Mouse (Mus musculus) limb, embryonic 10.5 days (tissue): ENCODE data around the gene Scfd2. TPM values are rescaled to one million over a fixed set of nuclear protein-coding genes. Genes with fewer than 3 reads are reported as not detected.

Experiments used
- DNase-seq: peaks from one replicate; pipeline ENCODE4 v3.0.0-alpha.2; 2017; ENCODE audit warnings: low spot score
- H3K27ac ChIP-seq: fragments of 300-500 bp; sonication (generic); 2 replicates; pipeline ENCODE4 v1.5.1; 2016; ENCODE audit warnings: mild to moderate bottlenecking
- H3K27me3 ChIP-seq: fragments of 300-500 bp; sonication (generic); 2 replicates; pipeline ENCODE4 v1.6.1; 2016; ENCODE audit warnings: low read depth, mild to moderate bottlenecking; ENCODE audit not compliant: poor library complexity, severe bottlenecking
- H3K36me3 ChIP-seq: fragments of 300-500 bp; sonication (generic); 2 replicates; pipeline ENCODE4 v1.6.1; 2016; ENCODE audit warnings: mild to moderate bottlenecking, moderate library complexity
- H3K4me1 ChIP-seq: fragments of 300-500 bp; sonication (generic); 2 replicates; pipeline ENCODE4 v1.6.1; 2016
- H3K4me3 ChIP-seq: fragments of 300-500 bp; sonication (generic); 2 replicates; pipeline ENCODE4 v1.5.1; 2016; ENCODE audit warnings: mild to moderate bottlenecking, moderate library complexity
- H3K9me3 ChIP-seq: fragments of 300-500 bp; sonication (generic); replicated peaks from 2 replicates; pipeline ENCODE4 v1.6.1; 2016; ENCODE audit warnings: mild to moderate bottlenecking
- WGBS: fragments of 180-500 bp; shearing (Covaris S2); methylation state at CpG from one replicate; pipeline ENCODE4 v1.1.7; 2016; 5-methylcytosine and 5-hydroxymethylcytosine counted together
- polyA plus RNA-seq: library from polyadenylated mRNA; unstranded; fragments of >200 nt; fragmentation: Nextera tagmentation; extraction: Ambion mirVana; gene quantifications from 2 replicates; pipeline ENCODE4 v1.2.1, GENCODE M21; 2016

Gene Scfd2
- polyA plus RNA-seq, 1 experiment from 2014 or later = 18.1 TPM

DNA sequence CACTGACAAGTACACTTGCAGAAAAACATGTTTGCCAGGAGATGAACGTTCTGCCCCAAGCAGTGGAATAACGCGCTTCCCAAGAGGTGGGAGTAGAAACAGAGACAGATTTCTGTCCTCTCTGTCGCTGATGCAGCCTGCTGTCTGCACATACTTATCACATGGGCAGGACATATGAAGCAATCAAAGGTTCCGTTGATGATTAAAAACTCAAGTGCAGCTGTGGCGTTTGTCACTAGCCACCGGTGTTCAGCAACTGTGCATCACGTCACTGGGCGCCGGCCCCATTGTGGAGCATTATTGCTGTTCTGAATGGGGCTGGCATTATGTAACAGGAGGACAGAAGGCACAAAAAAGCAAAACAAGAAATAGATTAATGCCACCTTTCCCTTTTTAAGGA lies 348.4 kb downstream of the Scfd2 start:
- Histone ChIP-seq H3K27me3 (no peaks in the 10 kb centered on the region), H3K36me3 (no peaks in the 10 kb centered on the region), H3K9me3 (no peaks in the 10 kb centered on the region), H3K27ac (peak overlapping the region; percentile 38; the same call in 1 of the 2 replicates), H3K4me1 (peaks cover 34% of the 10 kb centered on the region), H3K4me3 (no peak overlapping the region)
- WGBS = 83% methylated on average over 10 of the region's 10 CpGs
- no peak for DNase-seq

DNA sequence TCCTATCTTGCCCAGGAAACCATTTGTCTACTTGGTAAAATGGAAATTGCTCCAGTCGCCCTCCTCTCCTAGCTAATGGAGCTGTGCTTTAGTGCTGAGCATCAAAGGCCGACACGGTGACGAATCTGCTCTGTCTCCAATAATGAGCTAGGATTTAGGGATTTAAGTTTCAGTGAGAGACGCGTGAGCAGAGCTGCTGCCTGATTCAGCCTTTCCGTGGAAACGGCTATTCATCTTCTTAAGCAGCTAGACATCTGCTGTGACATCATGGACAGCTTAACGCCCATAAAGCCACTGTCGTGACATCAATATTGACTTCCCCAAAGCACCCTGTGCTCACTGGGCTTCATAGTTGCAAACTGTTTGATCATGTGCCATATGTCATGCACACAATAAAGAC lies 351.3 kb downstream of the Scfd2 start:
- peaks cover 56% of the 10 kb centered on the region for H3K4me1 ChIP-seq
- 20% methylated on average over 10 of the region's 10 CpGs for WGBS

DNA sequence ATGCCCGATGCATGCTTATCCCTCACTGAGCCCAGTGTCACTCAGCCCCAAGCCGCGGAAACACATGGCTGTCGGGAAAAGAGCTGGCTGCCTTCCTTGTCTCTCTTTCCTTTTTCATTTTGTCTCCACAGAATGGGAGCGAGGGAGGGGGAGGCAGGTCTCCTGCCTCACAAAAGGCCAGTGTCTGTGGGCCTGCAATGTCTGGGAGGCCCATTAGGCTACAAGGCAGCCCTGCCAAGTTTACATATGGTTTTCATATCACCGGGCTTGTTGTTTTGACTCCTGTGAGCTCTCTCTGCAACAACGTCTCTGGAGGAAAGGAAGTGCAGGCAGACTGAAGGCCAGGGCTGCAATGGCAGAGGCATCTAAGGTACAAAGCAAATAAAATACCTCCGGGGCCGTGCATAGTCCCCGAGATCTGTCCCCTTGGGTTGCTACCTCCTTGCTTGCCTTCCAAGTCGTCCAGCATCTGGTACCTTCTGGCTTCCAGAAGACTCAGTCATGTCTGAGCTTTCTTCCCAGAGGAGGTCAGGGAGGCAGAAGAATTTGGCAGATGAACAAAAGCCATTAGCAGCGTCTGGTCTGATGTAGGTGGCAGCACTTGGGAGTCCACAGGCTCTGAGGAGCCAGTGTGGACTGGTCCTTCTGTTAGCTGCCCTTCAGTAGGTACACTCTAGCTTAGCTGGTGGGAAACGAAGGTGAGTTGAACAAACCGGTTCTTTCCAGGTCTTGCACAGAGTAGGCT lies 355.9 kb downstream of the Scfd2 start:
- Histone ChIP-seq H3K27me3 (no peaks in the 10 kb centered on the region), H3K27ac (peak overlapping the region; percentile 93), H3K36me3 (no peaks in the 10 kb centered on the region), H3K9me3 (no peaks in the 10 kb centered on the region), H3K4me3 (peak overlapping the region; percentile 21), H3K4me1 (peaks cover 75% of the 10 kb centered on the region)
- WGBS = 50% methylated on average over 14 of the region's 14 CpGs
- peak; percentile 74 for DNase-seq

More for the DNA sequence above, 351.3 kb downstream of the Scfd2 start:
- Histone ChIP-seq H3K9me3 (no peaks in the 10 kb centered on the region), H3K36me3 (no peaks in the 10 kb centered on the region), H3K27ac (no peak overlapping the region), H3K27me3 (no peaks in the 10 kb centered on the region), H3K4me3 (no peak overlapping the region)
- DNase-seq = no peak

DNA sequence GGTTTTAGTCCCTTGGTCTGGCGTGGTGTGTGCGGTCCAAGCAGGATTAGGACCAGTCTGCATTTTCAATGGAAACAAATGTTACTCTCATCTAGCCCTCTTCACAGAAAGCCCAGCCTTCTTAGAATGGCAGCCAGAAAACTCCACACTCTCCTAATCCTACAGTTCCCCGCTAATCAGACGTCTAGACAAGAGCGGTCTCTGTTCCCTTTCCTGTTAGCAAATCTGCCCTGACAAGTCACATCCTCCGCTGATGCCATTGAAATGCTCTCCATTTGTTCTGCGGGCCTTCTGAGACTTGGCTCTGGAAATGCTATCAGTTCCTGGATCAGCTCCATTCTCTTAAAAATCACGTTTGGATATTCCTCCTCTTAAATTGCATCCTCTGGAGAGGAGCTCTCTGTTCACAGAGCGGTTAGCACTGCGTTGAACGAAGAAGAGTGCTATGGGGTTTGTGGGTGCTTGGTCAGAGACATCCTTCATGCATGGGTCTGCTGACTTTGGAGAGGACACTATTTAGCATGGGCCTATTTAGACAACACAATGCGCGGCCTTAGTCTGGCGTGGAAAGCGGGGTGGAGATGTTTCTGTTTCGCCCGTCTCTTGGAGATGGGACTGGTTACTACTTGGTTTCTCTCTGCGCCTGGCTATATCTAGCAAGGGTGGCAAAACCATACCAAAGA lies 358.3 kb downstream of the Scfd2 start:
- peaks cover 66% of the 10 kb centered on the region for H3K4me1 ChIP-seq
- WGBS = 79% methylated on average over 18 of the region's 18 CpGs
- H3K36me3 ChIP-seq = no peaks in the 10 kb centered on the region
- H3K9me3 ChIP-seq = no peaks in the 10 kb centered on the region
- H3K27me3 ChIP-seq = no peaks in the 10 kb centered on the region
- H3K4me3 ChIP-seq = no peak overlapping the region
- H3K27ac ChIP-seq = peak overlapping the region; percentile 83
- DNase-seq = no peak

DNA sequence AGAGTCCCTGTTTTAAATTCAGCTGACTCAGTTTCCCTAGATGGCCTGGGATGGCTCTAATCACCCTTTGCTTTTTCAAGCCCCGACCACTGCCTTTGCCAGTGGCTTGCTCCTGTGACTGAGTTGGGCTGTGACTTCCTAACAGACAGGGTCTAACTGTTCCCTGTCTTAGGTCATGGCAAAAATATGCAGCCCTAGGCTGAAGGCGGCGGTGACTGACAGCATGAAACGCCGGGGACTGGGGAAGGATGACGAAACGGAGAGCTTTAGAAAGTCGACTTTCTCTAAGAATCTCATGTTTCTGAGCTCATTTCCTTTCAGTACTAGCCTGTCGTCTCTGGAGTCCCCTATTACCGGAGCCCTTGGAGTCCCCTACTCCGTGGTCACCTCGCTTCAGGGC lies 359.4 kb downstream of the Scfd2 start:
- H3K4me1 ChIP-seq = peaks cover 70% of the 10 kb centered on the region
- H3K27me3 ChIP-seq = no peaks in the 10 kb centered on the region
- DNase-seq = no peak
- H3K9me3 ChIP-seq = no peaks in the 10 kb centered on the region
- WGBS = 73% methylated on average over 12 of the region's 12 CpGs
- no peaks in the 10 kb centered on the region for H3K36me3 ChIP-seq
- H3K27ac ChIP-seq = peak overlapping the region; percentile 83
- H3K4me3 ChIP-seq = no peak overlapping the region

DNA sequence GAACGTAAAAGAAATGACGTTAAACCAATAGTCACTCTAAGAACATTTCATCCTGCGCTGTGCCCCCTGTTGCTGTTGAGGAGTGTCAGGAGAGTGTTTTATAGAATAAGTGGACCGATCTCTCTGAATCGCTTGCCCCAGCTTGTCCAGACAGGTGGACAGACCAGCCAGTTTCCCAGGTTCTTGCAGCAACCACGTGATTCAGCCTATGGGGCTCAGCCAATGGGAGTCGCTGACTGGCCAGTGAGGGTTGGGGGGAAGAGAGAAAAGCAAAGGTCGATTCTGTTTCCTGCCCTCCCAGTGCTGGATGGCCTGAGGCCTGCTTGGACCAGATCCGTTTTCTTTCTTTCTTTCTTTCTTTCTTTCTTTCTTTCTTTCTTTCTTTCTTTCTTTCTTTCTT lies 359.8 kb downstream of the Scfd2 start:
- 74% methylated on average over 9 of the region's 9 CpGs for WGBS
- peaks cover 66% of the 10 kb centered on the region for H3K4me1 ChIP-seq
- no peak overlapping the region for H3K4me3 ChIP-seq
- no peaks in the 10 kb centered on the region for H3K36me3 ChIP-seq
- H3K27me3 ChIP-seq = no peaks in the 10 kb centered on the region
- DNase-seq = peak; percentile 48
- peak overlapping the region; percentile 83 for H3K27ac ChIP-seq
- no peaks in the 10 kb centered on the region for H3K9me3 ChIP-seq

DNA sequence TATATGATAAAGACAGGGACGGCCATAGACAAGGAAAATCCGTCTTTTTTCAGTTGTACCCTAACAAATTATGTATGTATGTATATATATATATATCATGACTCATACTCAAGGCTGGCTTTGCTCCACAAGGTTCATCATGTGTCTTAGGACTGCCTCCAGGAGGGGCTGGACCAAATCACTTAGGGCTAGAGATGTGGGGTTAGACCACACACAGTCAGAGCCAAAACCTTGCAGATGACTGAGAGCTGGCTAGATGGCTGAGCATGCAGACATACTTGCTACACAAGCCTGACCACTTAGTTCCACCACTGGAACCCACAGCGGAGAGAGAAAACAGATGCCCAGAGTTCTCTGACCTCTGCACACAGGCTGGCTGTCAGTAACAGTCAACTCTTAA lies 363.5 kb downstream of the Scfd2 start:
- Histone ChIP-seq H3K27ac (peak overlapping the region; percentile 21; the same call in 1 of the 2 replicates), H3K4me1 (peaks cover 42% of the 10 kb centered on the region), H3K9me3 (no peaks in the 10 kb centered on the region), H3K36me3 (no peaks in the 10 kb centered on the region), H3K27me3 (no peaks in the 10 kb centered on the region), H3K4me3 (no peak overlapping the region)
- DNase-seq = no peak
- WGBS = 77% methylated on average over 3 of the region's 3 CpGs

DNA sequence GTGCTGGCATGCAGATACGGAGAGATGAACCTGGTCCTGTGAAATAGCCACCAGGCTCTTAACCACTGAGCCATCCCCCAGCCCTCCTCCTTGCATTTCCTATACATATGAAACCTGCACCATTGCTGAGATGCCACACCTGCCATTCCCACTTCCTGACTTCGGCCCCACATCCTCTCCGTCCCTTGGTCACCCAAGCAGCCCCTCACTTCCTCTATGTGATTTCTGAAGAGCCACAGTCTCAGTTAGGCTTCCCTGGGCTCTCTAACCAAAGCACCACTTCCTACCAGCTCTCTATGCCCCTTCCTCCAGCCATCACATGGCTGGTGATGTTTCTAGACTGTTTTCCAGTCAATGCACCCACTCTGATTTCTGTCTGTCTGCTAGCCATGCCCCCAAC lies 364.9 kb downstream of the Scfd2 start:
- H3K4me1 ChIP-seq = peaks cover 36% of the 10 kb centered on the region
- 87% methylated on average over 3 of the region's 3 CpGs for WGBS
- no peaks in the 10 kb centered on the region for H3K36me3 ChIP-seq
- no peaks in the 10 kb centered on the region for H3K9me3 ChIP-seq
- no peaks in the 10 kb centered on the region for H3K27me3 ChIP-seq
- H3K27ac ChIP-seq = no peak overlapping the region
- H3K4me3 ChIP-seq = no peak overlapping the region
- DNase-seq = no peak

DNA sequence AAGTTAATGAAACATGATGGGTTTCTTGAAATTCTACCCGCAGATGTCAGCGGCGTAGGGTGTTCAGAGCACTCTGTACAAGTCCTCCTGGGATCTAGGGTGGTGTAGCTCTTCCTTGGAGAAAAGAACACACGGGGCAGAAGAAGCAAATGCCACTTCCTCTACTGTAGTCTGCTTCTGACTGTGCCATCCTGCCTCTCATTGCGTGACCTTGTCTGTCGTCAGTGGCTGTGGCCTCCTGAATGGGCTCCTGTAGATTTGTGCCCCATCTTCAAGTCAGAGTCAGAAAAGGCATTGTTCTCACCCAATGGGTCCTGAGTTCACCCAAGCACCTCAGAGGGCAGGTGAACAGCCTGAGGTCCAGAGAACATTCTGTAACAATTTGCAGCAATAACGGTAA lies 367.0 kb downstream of the Scfd2 start:
- Histone ChIP-seq H3K4me3 (no peak overlapping the region), H3K4me1 (peaks cover 56% of the 10 kb centered on the region), H3K27me3 (no peaks in the 10 kb centered on the region), H3K9me3 (no peaks in the 10 kb centered on the region), H3K27ac (no peak overlapping the region), H3K36me3 (no peaks in the 10 kb centered on the region)
- 87% methylated on average over 7 of the region's 7 CpGs for WGBS
- no peak for DNase-seq

DNA sequence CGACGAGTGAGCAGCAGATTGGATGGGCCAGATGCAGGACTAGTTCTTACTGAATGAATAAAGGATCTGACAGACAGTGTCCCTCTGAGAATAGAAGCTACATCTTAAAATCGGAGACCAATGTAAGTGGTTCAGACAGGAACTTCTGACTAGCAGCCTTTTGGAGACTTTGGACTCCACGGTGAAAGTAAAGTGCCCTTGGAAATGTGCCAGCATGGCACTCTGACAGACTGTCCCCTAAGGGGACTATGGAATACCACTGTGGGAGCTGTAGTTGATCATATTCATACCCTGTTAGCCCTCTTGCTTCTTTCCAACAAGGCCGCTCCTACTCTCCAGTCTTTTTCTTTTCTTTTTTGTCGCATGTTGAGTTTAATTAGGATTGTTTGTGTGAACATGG lies 368.4 kb downstream of the Scfd2 start:
- H3K4me3 ChIP-seq = no peak overlapping the region
- H3K4me1 ChIP-seq = peaks cover 53% of the 10 kb centered on the region
- no peaks in the 10 kb centered on the region for H3K36me3 ChIP-seq
- 90% methylated on average over 6 of the region's 6 CpGs for WGBS
- H3K9me3 ChIP-seq = no peaks in the 10 kb centered on the region
- H3K27me3 ChIP-seq = no peaks in the 10 kb centered on the region
- peak overlapping the region; percentile 14; the same call in 1 of the 2 replicates for H3K27ac ChIP-seq
- DNase-seq = no peak

DNA sequence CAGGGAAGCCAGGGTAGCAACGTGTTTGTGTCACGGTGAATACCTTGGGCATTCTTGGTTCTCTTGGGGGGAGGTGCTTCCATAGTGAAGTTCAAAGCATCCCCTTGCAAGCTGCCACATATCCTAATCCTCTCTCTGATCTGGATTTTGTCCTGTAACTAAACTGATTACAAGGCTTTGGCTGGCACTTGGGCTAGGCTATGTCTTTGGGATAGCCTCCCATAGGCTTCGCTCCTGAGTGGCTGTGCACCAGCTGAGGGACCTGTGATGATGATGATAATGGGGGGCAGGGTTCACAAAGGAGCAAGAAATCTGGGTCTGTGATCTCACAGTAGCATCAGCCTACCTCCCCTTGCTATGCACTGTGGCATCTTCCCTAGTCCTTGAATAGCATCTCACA lies 369.5 kb downstream of the Scfd2 start:
- peaks cover 50% of the 10 kb centered on the region for H3K4me1 ChIP-seq
- no peaks in the 10 kb centered on the region for H3K36me3 ChIP-seq
- WGBS = 43% methylated on average over 3 of the region's 3 CpGs
- peak overlapping the region; percentile 34 for H3K4me3 ChIP-seq
- H3K27ac ChIP-seq = peak overlapping the region; percentile 83
- H3K27me3 ChIP-seq = no peaks in the 10 kb centered on the region
- no peaks in the 10 kb centered on the region for H3K9me3 ChIP-seq
- no peak for DNase-seq

DNA sequence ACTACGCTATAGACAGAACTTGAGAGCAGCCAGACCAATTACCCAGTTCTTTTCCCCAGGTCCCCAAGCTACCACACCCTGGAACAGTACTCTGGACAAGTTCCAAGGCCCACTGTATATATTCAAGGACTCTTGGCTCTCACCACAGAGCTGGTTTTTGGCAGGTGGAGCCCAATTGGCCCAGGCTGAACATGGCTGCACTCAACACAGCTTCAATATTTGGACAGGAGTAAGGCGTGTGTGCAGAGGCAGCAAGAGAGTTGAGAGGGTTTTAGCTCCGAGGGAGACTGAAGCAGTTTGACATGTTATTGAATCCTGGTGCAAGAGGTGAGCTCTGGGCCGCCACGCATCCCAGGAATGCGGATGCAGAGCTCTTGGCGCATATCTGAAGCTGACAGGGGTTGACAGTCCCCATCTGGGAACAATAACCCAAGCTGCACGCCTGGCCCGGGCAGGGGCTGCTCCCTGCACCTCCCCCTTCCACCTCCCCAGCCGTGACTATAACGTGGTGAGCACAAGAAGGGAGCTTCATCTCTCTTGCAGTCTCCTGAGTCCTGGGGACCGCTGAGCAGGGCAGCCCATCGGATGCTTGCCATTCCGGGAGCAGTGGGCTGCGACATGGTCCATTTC lies 370.1 kb downstream of the Scfd2 start:
- H3K27me3 ChIP-seq = no peaks in the 10 kb centered on the region
- H3K4me3 ChIP-seq = peak overlapping the region; percentile 34
- 16% methylated on average over 15 of the region's 15 CpGs for WGBS
- peak overlapping the region; percentile 83 for H3K27ac ChIP-seq
- no peaks in the 10 kb centered on the region for H3K36me3 ChIP-seq
- H3K4me1 ChIP-seq = peaks cover 56% of the 10 kb centered on the region
- no peaks in the 10 kb centered on the region for H3K9me3 ChIP-seq
- DNase-seq = peak; percentile 86

DNA sequence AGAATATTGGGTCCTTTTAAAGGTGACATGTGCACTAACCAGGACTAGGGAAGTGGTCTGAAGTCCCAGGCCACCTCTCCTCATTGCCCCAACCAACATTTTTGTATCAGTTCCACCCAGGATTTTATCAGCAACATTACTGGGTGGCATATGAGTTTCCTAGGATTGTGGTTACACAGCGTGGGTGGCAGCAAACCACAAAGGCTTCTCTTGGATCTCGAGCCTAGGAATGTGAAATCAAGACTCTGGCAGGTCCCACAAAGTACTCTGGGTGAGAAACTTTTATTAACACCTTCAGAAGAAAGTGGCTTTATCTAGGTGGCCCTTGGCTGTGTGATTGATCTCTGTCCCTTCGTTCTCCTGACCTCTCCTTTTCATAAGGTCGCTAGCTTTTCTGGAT lies 371.2 kb downstream of the Scfd2 start:
- Histone ChIP-seq H3K36me3 (no peaks in the 10 kb centered on the region), H3K27ac (peak overlapping the region; percentile 59; the same call in 1 of the 2 replicates), H3K9me3 (no peaks in the 10 kb centered on the region), H3K4me3 (no peak overlapping the region), H3K4me1 (peaks cover 66% of the 10 kb centered on the region), H3K27me3 (no peaks in the 10 kb centered on the region)
- DNase-seq = no peak
- 50% methylated on average over 4 of the region's 4 CpGs for WGBS
